Mouse (Mus musculus): ENCODE results near the gene Ppp2r5e. TPM values are rescaled to one million over a fixed set of nuclear protein-coding genes. Genes with fewer than 3 reads are reported as not detected.
"Not testable (repeated sequence)": the region's sequence is repeated elsewhere in the genome, so short reads cannot be mapped to it uniquely, and the experiment has no call there.

The Ppp2r5e gene
- polyA plus RNA-seq, 1 experiment = 23.5 TPM

DNA sequence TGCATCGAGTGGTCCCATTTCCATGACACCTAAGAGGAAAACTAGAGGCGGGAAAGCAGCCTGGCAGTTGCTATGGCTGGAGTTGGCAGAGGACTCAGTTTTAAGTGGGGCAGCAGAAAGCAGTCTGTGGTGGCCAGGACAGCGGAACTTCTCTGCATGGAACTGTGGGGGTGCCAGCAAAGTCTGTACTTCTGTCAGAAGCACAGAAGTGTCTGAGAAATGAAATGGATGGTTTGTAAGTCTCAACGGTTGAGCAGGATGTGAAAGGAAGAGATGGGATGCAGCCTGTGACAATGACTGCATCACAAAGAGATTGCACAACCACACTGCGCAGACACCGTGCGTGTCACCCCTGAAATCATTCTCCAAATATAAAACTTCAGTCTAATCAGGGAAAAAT is 149.8 kb downstream of the Ppp2r5e start:
- no peak for DNase-seq (ENCODE audit: low spot score)

DNA sequence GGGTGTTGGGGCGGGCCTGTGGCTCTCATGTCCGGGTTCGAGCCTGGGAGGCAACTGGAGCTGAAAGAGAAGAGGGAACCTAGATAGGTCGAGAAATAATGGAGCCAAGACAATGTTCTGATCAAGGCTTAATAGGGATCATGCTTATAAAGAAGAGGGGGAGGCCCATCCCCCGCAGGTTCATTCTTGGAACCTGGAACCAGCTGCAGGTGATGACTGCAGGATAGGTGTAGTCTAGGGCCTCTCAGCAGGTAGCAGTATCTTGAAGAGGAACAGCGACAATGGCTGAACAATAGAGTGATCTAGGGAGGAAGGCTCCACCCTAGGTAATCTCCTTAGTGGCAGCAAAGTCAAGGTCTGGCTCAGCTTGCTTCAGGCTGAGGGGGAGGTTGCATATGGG is 163.6 kb downstream of the Ppp2r5e start:
- not testable (repeated sequence) for DNase-seq (ENCODE audit: low spot score)

DNA sequence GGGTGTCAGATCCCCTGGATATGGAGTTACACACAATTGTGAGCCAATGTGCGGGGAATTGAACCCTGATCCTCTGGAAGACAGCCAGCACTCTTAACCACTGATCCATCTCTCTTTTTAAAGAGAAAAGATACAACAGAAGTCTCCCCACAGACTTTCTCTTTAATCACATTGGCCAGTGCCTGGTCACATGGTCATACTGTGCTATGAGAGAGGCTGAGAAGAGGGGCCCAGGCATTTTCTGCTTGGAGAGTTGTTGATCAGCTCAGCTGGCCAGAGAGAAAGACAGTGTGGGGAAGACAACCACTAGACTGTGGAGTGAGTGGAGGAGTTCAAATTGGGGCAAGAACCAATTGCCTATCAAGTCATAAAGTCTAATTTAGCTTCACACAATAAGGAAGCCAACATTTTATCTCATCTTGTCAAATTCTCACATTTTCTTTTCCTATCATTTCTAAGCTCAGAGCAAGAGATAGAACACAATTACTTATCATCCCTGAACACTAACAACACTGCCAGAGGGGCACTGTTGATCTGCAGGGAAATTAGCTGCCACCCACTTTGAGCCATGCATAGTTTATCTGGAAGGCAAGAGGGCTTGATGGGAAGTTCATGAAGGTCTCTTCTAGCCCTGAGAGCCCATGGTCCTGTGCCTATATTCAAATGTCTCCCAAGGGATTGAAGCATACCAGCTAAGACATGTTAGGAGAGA is 166.2 kb downstream of the Ppp2r5e start:
- DNase-seq (ENCODE audit: low spot score) = no peak

DNA sequence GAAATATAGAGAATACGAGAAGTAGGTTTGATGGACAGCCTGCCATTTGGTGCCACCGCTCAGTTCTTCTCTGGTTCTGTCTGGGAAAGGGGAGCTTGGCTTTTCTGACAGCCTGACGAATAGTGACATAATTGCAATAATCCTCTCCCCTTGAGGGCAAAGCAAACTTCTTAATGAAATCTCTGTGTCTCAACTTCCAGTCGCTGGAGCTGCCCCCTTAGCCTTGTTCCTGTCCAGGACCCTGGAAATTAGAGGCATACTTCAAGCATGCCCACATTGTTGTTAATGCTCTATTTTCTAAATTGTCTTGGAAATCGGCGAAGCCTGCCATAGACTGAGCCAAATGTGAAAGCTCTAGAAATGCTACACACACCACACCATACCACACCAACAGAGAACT is 167.3 kb downstream of the Ppp2r5e start:
- no peak for DNase-seq (ENCODE audit: low spot score)

DNA sequence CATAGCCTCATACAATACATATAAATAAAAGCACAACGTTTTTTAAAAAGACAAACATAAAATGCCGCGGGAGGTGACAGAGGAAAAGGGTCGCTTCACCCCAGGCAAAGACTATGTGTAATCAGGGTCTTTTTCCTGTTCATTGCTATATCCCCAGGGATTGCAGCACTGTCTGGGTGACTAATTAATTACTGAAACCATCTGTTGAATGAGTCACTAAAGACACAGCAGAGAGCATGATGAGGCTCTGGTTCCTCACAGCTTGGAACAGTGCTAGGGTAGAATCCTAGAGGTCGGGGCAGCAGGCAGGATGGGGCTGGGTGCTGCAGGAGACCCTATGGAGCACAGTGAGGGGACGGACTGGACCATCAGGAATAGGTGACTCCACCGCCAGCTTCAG is 170.2 kb downstream of the Ppp2r5e start:
- no peak for DNase-seq (ENCODE audit: low spot score)

DNA sequence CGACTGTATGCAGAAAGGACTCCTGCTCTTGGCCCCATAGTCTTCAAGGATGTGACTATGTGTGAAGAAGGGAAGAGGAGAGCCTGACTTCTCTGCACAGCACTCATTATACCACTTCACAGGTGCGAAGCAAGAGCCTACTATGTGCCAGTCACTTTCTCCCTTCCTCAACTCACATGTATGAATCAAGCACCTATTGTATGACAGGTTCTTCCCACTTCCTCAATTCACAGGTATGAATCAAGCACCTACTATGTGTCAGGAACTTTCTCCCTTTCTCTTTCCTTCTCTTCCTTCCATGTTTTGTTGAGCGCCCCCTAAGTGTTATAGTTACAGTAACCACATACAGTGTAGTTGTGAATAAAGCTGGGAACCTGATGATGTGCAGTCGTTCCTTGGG is 171.2 kb downstream of the Ppp2r5e start:
- no peak for DNase-seq (ENCODE audit: low spot score)

DNA sequence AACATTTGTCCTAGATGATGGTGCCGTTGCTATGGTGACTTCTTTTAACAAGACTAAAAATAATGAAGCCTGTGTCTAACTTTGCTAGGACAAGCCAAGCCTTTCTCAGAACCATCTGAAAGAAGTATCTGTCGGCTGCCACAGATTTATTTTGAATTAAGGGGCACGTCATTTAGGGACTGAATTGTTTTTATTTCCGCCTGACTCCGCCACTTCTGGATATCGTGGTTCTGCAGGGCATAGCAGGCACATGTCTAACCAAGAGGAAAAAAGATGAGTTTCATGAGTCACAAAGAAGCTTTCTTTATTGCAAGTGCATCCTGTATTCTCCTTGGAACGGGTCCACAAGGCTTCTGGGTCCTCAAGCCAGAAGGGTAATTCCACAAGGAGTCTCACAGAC is 171.7 kb downstream of the Ppp2r5e start:
- no peak for DNase-seq (ENCODE audit: low spot score)

DNA sequence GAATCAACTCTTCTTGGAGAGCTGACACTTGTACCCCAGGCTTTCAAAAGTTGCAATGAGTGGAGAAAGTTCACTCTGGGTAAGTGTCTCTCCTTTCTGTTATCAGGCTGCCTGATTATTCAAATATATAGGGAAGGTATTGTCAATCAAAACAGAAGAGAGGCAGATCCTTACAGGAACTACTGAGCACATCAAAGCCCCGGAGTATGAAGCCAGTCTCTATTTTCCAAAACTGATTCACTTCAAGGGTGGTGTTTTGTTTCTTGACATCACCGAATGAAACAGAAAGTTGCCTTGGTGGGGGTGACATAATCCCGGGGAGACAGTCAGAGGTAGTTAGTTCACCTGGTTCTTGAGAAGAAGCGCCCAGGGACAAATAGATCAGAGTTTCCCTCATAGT is 179.4 kb downstream of the Ppp2r5e start, which contains the start of gene Gphb5:
Gene Gphb5 (minus strand): TSS at position 101 of the 400 bp plus-strand sequence.
- no peak for DNase-seq (ENCODE audit: low spot score)

DNA sequence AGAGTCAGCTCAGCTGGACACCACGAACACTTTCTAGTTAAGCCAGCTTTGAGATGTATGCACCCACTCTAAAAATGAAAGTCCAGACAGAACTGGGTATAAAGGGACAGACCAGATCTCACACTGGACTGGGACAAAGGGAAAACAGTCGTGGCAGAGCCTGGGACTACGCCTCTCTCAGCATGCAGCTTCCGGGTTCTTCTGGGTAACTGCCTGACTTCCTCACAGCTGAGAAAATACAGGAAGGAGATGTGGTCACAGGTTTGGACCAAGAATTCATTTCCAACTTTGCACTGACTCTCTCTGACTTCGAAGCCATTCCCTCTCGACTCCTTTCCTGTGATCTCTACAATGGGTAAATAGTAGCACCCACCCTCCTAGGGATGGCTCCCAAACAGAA is 181.1 kb downstream of the Ppp2r5e start:
- DNase-seq (ENCODE audit: low spot score) = no peak

DNA sequence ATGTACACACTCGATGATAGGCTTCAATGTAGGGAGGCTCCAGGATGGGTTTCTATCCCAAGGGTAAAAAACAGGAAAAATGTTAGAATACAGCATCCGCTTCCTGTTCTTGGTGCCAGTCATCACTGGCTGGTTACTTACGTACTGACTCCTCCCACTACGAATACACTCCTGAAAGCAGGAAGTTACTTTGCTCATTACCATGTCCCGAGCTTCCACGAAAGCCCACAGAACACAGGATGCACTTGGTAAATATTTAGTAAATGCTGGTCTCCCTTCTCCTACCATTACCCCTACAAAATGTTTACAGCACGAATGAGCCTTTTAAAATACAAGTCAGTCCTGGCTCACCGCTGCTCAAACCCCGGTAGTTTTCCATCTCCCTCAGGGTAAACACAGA is 183.1 kb downstream of the Ppp2r5e start:
- DNase-seq (ENCODE audit: low spot score) = no peak

Other genes starting within 250 kb of the Ppp2r5e start
- gene Gphb5, start 179.5 kb downstream of the Ppp2r5e start, polyA plus RNA-seq (2012; rRNA removed) = not detected in 2 replicates
- 13.4 and 15.8 TPM in 2 replicates for gene Wdr89, start 73.3 kb upstream of the Ppp2r5e start, polyA plus RNA-seq (2012; rRNA removed)
- 25.1 and 27.8 TPM in 2 replicates for gene Sgpp1, start 139.5 kb upstream of the Ppp2r5e start, polyA plus RNA-seq (2012; rRNA removed)
- gene Syne2, start 221.9 kb upstream of the Ppp2r5e start, polyA plus RNA-seq (2012; rRNA removed) = 56.9 and 59.7 TPM in 2 replicates

Data from urinary bladder, adult 2 months (tissue).